Mouse (Mus musculus) myocyte (in vitro differentiated cells): ENCODE measurements at regions not wholly inside any gene's neighbourhood (a gene's known extent, or its start where the extent isn't known, plus 50 kb on each side); places are given as distances from the start of the nearest gene placed in this dataset.
"Not testable (repeated sequence)": the region's sequence is repeated elsewhere in the genome, so short reads cannot be mapped to it uniquely, and the experiment has no call there.

Source experiments
- E2F4 ChIP-seq: IDR thresholded peaks from one replicate; pipeline ENCODE4 v1.6.1; 2011; ENCODE audit warnings: mild to moderate bottlenecking, control low read depth, moderate library complexity; ENCODE audit not compliant: insufficient read depth
- POLR2A ChIP-seq: IDR thresholded peaks from one replicate; pipeline ENCODE4 v1.6.1; 2011; ENCODE audit warnings: low read depth, mild to moderate bottlenecking, control low read depth, moderate library complexity; ENCODE audit not compliant: insufficient read length
- POLR2AphosphoS2 ChIP-seq: IDR thresholded peaks from one replicate; pipeline ENCODE4 v1.6.1; 2011; ENCODE audit warnings: low read depth, control low read depth; ENCODE audit not compliant: insufficient read length

GRCm38 (mm10) chr14:53054439-53054838 is 558.9 kb upstream of the Olfr1507 start:
- not testable (repeated sequence) for TF ChIP-seq POLR2A, E2F4, POLR2AphosphoS2
